Mouse (Mus musculus) CH12.LX (cell line): ENCODE data around the gene Scaf4. TPM values are rescaled to one million over a fixed set of nuclear protein-coding genes. Genes with fewer than 3 reads are reported as not detected.

ENCODE experiments used
- DNase-seq: peaks from one replicate; pipeline ENCODE4 v3.0.0-alpha.2; 2013; ENCODE audit errors: extremely low read depth
- H3K27ac ChIP-seq: 2 replicates; pipeline ENCODE4 v1.5.1; 2012; ENCODE audit warnings: low read depth, mild to moderate bottlenecking, control low read depth, moderate library complexity; ENCODE audit not compliant: insufficient read depth
- H3K27me3 ChIP-seq: replicated peaks from 2 replicates; pipeline ENCODE3; 2012; ENCODE audit warnings: inconsistent platforms
- H3K36me3 ChIP-seq, 2 experiments: replicated peaks in 1 of 2; 2 replicates each; pipeline versions ENCODE3 to v1.6.1; 2012; ENCODE audit warnings: inconsistent platforms in 1 of 2, low read length in 1 of 2, mild to moderate bottlenecking in 1 of 2, mixed read lengths in 1 of 2, moderate library complexity in 1 of 2; ENCODE audit not compliant: control insufficient read depth in 1 of 2, insufficient read depth in 1 of 2
- H3K4me1 ChIP-seq, 2 experiments: 2 replicates each; pipeline ENCODE4 v1.6.1; 2012; ENCODE audit warnings: inconsistent platforms in 1 of 2, moderate library complexity in 1 of 2; ENCODE audit not compliant: insufficient read depth in 2 of 2, control insufficient read depth in 1 of 2
- H3K4me2 ChIP-seq: 2 replicates; pipeline ENCODE4 v1.6.1; 2012; ENCODE audit warnings: low read depth, mild to moderate bottlenecking, control low read depth; ENCODE audit not compliant: poor library complexity, insufficient read depth, severe bottlenecking
- H3K4me3 ChIP-seq, 3 experiments: fragments of 150-350 bp in 1 of 3; sonication (generic) in 1 of 3; replicated peaks in 1 of 3; 2 replicates each; pipeline versions ENCODE3 to v1.5.1; 2011 to 2012; ENCODE audit warnings: low read depth in 2 of 3, low read length in 2 of 3, mild to moderate bottlenecking in 2 of 3, moderate library complexity in 2 of 3, control low read depth in 1 of 3, improper control_type of control experiment in 1 of 3, inconsistent platforms in 1 of 3, mixed read lengths in 1 of 3; ENCODE audit not compliant: poor library complexity in 1 of 3
- H3K79me2 ChIP-seq: replicated peaks from 2 replicates; pipeline ENCODE4 v1.6.1; 2012; ENCODE audit warnings: mild to moderate bottlenecking, moderate library complexity; ENCODE audit not compliant: control insufficient read depth, poor library complexity, insufficient read depth, severe bottlenecking; ENCODE audit errors: extremely low read depth
- H3K9ac ChIP-seq: 2 replicates; pipeline ENCODE4 v1.6.1; 2012; ENCODE audit warnings: low read depth, mild to moderate bottlenecking, control low read depth, moderate library complexity; ENCODE audit not compliant: insufficient read depth
- H3K9me3 ChIP-seq: replicated peaks from 2 replicates; pipeline ENCODE3; 2012; ENCODE audit warnings: low read length, inconsistent platforms, mixed read lengths
- CHD1 ChIP-seq: IDR thresholded peaks from 2 replicates; pipeline ENCODE4 v1.6.1; 2012; ENCODE audit warnings: low read depth, low read length, improper control_type of control experiment, inconsistent platforms
- CTCF ChIP-seq, 2 experiments: IDR thresholded peaks in 1 of 2; conservative IDR thresholded peaks in 1 of 2; 2 replicates each; pipeline ENCODE4 v1.5.1; 2011 to 2012; ENCODE audit warnings: low read depth in 2 of 2, low read length in 2 of 2, improper control_type of control experiment in 1 of 2, inconsistent platforms in 1 of 2, mild to moderate bottlenecking in 1 of 2, moderate library complexity in 1 of 2
- ELF1 ChIP-seq: IDR thresholded peaks from 2 replicates; pipeline ENCODE4 v1.6.1; 2014; ENCODE audit warnings: low read depth, mild to moderate bottlenecking, inconsistent platforms, low read length, improper control_type of control experiment
- EP300 ChIP-seq: IDR thresholded peaks from 2 replicates; pipeline ENCODE4 v1.6.1; 2011; ENCODE audit warnings: low read length, improper control_type of control experiment
- ETS1 ChIP-seq: conservative IDR thresholded peaks from 2 replicates; pipeline ENCODE4 v1.6.1; 2012; ENCODE audit warnings: low read depth, mild to moderate bottlenecking, inconsistent platforms, low read length, improper control_type of control experiment, moderate library complexity
- IRF4 ChIP-seq: IDR thresholded peaks from 2 replicates; pipeline ENCODE4 v1.6.1; 2014; ENCODE audit warnings: low read depth, mild to moderate bottlenecking, inconsistent platforms, low read length, improper control_type of control experiment
- MAX ChIP-seq: IDR thresholded peaks from 2 replicates; pipeline ENCODE4 v1.6.1; 2011; ENCODE audit warnings: low read length, improper control_type of control experiment
- MEF2A ChIP-seq: IDR thresholded peaks from 2 replicates; pipeline ENCODE4 v1.6.1; 2014; ENCODE audit warnings: low read depth, mild to moderate bottlenecking, inconsistent platforms, low read length, improper control_type of control experiment, borderline replicate concordance
- MXI1 ChIP-seq: IDR thresholded peaks from 2 replicates; pipeline ENCODE4 v1.6.1; 2011; ENCODE audit warnings: mild to moderate bottlenecking, low read depth, low read length, improper control_type of control experiment
- POLR2A ChIP-seq: IDR thresholded peaks from 2 replicates; pipeline ENCODE4 v1.6.1; 2011; ENCODE audit warnings: low read depth, mild to moderate bottlenecking, improper control_type of control experiment, low read length
- RCOR1 ChIP-seq: conservative IDR thresholded peaks from 2 replicates; pipeline ENCODE4 v1.6.1; 2012; ENCODE audit warnings: low read depth, mild to moderate bottlenecking, inconsistent platforms, low read length, improper control_type of control experiment
- SIN3A ChIP-seq: IDR thresholded peaks from 2 replicates; pipeline ENCODE4 v1.6.1; 2012; ENCODE audit warnings: low read length, improper control_type of control experiment, inconsistent platforms
- UBTF ChIP-seq: IDR thresholded peaks from 2 replicates; pipeline ENCODE4 v1.6.1; 2012; ENCODE audit warnings: low read depth, mild to moderate bottlenecking, inconsistent platforms, low read length, improper control_type of control experiment, moderate library complexity
- USF2 ChIP-seq: conservative IDR thresholded peaks from 2 replicates; pipeline ENCODE4 v1.6.1; 2011; ENCODE audit warnings: low read depth, low read length, improper control_type of control experiment
- ZKSCAN1 ChIP-seq: IDR thresholded peaks from 2 replicates; pipeline ENCODE4 v1.6.1; 2012; ENCODE audit warnings: low read depth, inconsistent platforms, low read length, improper control_type of control experiment, borderline replicate concordance
- ZMIZ1 ChIP-seq: IDR thresholded peaks from 2 replicates; pipeline ENCODE4 v1.6.1; 2012; ENCODE audit warnings: low read depth, mild to moderate bottlenecking, inconsistent platforms, low read length, improper control_type of control experiment
- dilution Hi-C: fragments of 300-500 bp; cut with MboI; formaldehyde crosslinking; loops from 2 replicates; pipeline ENCODE4 v1.14.3; 2020; ENCODE audit warnings: low sequenced_read_pairs; ENCODE audit not compliant: extremely low pct_unique_long_range_greater_than_20kb, extremely low pct_ligation_motif_present
- in situ Hi-C: fragments of 300-500 bp; cut with MboI; formaldehyde crosslinking; loops from 3 replicates; pipeline ENCODE4 v1.14.3; 2019; ENCODE audit warnings: low sequenced_read_pairs, low pct_ligation_motif_present, low pct_unique_long_range_greater_than_20kb, mixed read lengths
- polyA plus RNA-seq: library from polyadenylated mRNA; unstranded; fragments of >175 nt; gene quantifications from 2 replicates; pipeline ENCODE4 v1.2.1, GENCODE M21; 2012; ENCODE audit warnings: low read depth; ENCODE audit not compliant: insufficient read length
- total RNA-seq, 2 experiments: library from RNA; depleted of rRNA; stranded (reverse); fragments of 300-350 nt in 1 of 2; fragments of >200 nt in 1 of 2; gene quantifications; 2 replicates each; pipeline ENCODE4 v1.2.3; 2012 to 2014

Scaf4 gene
- total and polyA plus RNA-seq, 3 experiments, result 6.0 to 60.4 (median 17.5) TPM

GRCm38 (mm10) chr16:90231302-90231701 lies 53.0 kb downstream of the Scaf4 start:
- TF ChIP-seq EP300 (no peak), ELF1 (no peak), RCOR1 (no peak), UBTF (no peak), CTCF (conservative IDR thresholded peaks at IDR 0.05 in 1 of 2, IDR thresholded peaks at IDR 0.05 in 1 of 2; ENCODE audit: low read depth in 2 of 2, low read length in 2 of 2) (no peak), IRF4 (no peak), ZKSCAN1 (no peak), MXI1 (no peak), MEF2A (no peak), ZMIZ1 (no peak), MAX (no peak), ETS1 (no peak), USF2 (no peak), CHD1 (no peak), POLR2A (no peak)

DNA sequence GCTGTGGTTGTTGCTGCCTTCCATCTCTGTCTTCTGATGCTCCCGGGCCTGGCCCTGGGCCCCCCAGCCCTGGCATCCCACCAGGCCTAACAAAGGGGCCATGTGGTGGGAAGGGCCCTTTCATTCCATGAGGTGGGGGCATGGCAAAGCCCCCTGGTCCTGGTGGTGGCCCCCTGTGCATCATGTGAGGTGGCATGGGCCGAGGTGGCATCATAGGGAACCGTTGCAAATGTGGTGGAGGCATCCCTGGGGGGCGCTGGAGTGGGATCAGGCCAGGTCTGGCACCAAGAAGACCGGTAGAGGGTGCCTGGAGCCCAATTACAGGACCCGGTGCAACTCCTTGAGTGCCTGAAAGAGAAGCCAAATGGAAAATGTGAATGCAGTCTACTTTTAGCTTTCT lies 54.4 kb downstream of the Scaf4 start:
- dilution Hi-C loops, result no loop called here
- H3K36me3 ChIP-seq, result peaks cover 43 to 92% of the 10 kb centered on the region in 2 experiments
- no peak for TF ChIP-seq SIN3A

More at GRCm38 (mm10) chr16:90231302-90231701, 53.0 kb downstream of the Scaf4 start:
- H3K27ac ChIP-seq, result no peak overlapping the region
- no peaks in the 10 kb centered on the region for H3K4me1 ChIP-seq
- in situ Hi-C loops (no loop called here), dilution Hi-C loops (no loop called here)
- H3K79me2 ChIP-seq, result no peaks in the 10 kb centered on the region
- H3K36me3 ChIP-seq, result peaks cover 37 to 92% of the 10 kb centered on the region in 2 experiments
- DNase-seq, result no peak
- no peaks in the 10 kb centered on the region for H3K9me3 ChIP-seq
- no peak overlapping the region for H3K9ac ChIP-seq
- H3K27me3 ChIP-seq, result no peaks in the 10 kb centered on the region
- no peak overlapping the region for H3K4me2 ChIP-seq
- no peak overlapping the region for H3K4me3 ChIP-seq

More for the DNA sequence above, 54.4 kb downstream of the Scaf4 start:
- Histone ChIP-seq H3K27ac (no peak overlapping the region), H3K4me2 (no peak overlapping the region), H3K4me1 (no peaks in the 10 kb centered on the region), H3K4me3 (no peak overlapping the region), H3K9me3 (no peaks in the 10 kb centered on the region), H3K9ac (no peak overlapping the region), H3K27me3 (no peaks in the 10 kb centered on the region), H3K79me2 (no peaks in the 10 kb centered on the region; the same call in 1 of the 2 replicates)
- in situ Hi-C loops, result no loop called here
- no peak for DNase-seq
